Mouse (Mus musculus) cortical plate, adult 2 months (tissue): ENCODE results near the gene Supt16.

ENCODE experiments used
- CTCF ChIP-seq: fragments of 200-500 bp; IDR thresholded peaks from 2 replicates; pipeline ENCODE4 v1.5.1; 2011; ENCODE audit warnings: mild to moderate bottlenecking, control low read depth, low read length; ENCODE audit not compliant: insufficient read depth; ENCODE audit errors: extremely low read depth
- POLR2A ChIP-seq: fragments of 200-500 bp; IDR thresholded peaks from 2 replicates; pipeline ENCODE4 v1.6.1; 2011; ENCODE audit warnings: mild to moderate bottlenecking, low read length, control low read depth; ENCODE audit not compliant: insufficient read depth; ENCODE audit errors: extremely low read depth

GRCm38 (mm10) chr14:52199412-52199811, 2.2 kb upstream of the Supt16 start:
- TF ChIP-seq POLR2A = no peak
- TF ChIP-seq CTCF = no peak
